Mouse (Mus musculus): ENCODE measurements around the gene Fev.
A peak's percentile ranks its signal among the peaks of the same experiment; 100 is the strongest.

The Fev gene

GRCm38 (mm10) chr1:74880785-74881360 lies 4.3 kb downstream of the Fev start:
- peak; percentile 27 for DNase-seq (ENCODE audit: low read depth)

GRCm38 (mm10) chr1:74877199-74877598 lies 8.0 kb downstream of the Fev start:
- no peak for DNase-seq (ENCODE audit: low read depth)

GRCm38 (mm10) chr1:74872218-74872617 lies 13.0 kb downstream of the Fev start:
- no peak for DNase-seq (ENCODE audit: low read depth)

GRCm38 (mm10) chr1:74861783-74862182 lies 23.4 kb downstream of the Fev start:
- no peak for DNase-seq (ENCODE audit: low read depth)

GRCm38 (mm10) chr1:74859223-74859984 lies 25.8 kb downstream of the Fev start:
- no peak for DNase-seq (ENCODE audit: low read depth)

- no peak for DNase-seq (ENCODE audit: low read depth)
Measured at GRCm38 (mm10) chr1:74858805-74859204, 26.4 kb downstream of the Fev start.

- DNase-seq (ENCODE audit: low read depth): peak; percentile 20
Measured at GRCm38 (mm10) chr1:74858171-74858719, 27.0 kb downstream of the Fev start.

- DNase-seq (ENCODE audit: low read depth): no peak
Measured at GRCm38 (mm10) chr1:74857677-74858076, 27.5 kb downstream of the Fev start.

GRCm38 (mm10) chr1:74857201-74857600 lies 28.0 kb downstream of the Fev start:
- no peak for DNase-seq (ENCODE audit: low read depth)

GRCm38 (mm10) chr1:74856791-74857190 lies 28.4 kb downstream of the Fev start:
- DNase-seq (ENCODE audit: low read depth): no peak

- DNase-seq (ENCODE audit: low read depth): no peak
Measured at GRCm38 (mm10) chr1:74856439-74856720, 28.8 kb downstream of the Fev start.

GRCm38 (mm10) chr1:74855651-74856438 lies 29.4 kb downstream of the Fev start:
- no peak for DNase-seq (ENCODE audit: low read depth)

- no peak for DNase-seq (ENCODE audit: low read depth)
Measured at GRCm38 (mm10) chr1:74855156-74855555, 30.1 kb downstream of the Fev start.

GRCm38 (mm10) chr1:74854306-74855056 lies 30.7 kb downstream of the Fev start, which contains the start of gene Cdk5r2:
Gene Cdk5r2 (plus strand): TSS chr1:74854934.
- peak; percentile 48 for DNase-seq (ENCODE audit: low read depth)

- no peak for DNase-seq (ENCODE audit: low read depth)
Measured at GRCm38 (mm10) chr1:74851001-74851775, 34.0 kb downstream of the Fev start.

GRCm38 (mm10) chr1:74850251-74850650 lies 35.0 kb downstream of the Fev start:
- DNase-seq (ENCODE audit: low read depth): no peak

- DNase-seq (ENCODE audit: low read depth): no peak
Measured at GRCm38 (mm10) chr1:74848946-74849345, 36.3 kb downstream of the Fev start.

GRCm38 (mm10) chr1:74846341-74846740 lies 38.9 kb downstream of the Fev start:
- DNase-seq (ENCODE audit: low read depth): no peak

GRCm38 (mm10) chr1:74843090-74843489 lies 42.1 kb downstream of the Fev start:
- DNase-seq (ENCODE audit: low read depth): no peak

GRCm38 (mm10) chr1:74833255-74833654 lies 52.0 kb downstream of the Fev start:
- DNase-seq (ENCODE audit: low read depth): no peak
